Mouse (Mus musculus) bone marrow macrophage, adult 2 months (primary cell): ENCODE data around the gene Cd38.

Experiments
- CTCF ChIP-seq: IDR thresholded peaks from 2 replicates; pipeline ENCODE4 v1.5.1; 2012; ENCODE audit warnings: low read depth, mild to moderate bottlenecking, low read length, moderate library complexity
- POLR2A ChIP-seq: IDR thresholded peaks from 2 replicates; pipeline ENCODE4 v1.6.1; 2012; ENCODE audit warnings: mild to moderate bottlenecking, low read depth, low read length, borderline replicate concordance

DNA sequence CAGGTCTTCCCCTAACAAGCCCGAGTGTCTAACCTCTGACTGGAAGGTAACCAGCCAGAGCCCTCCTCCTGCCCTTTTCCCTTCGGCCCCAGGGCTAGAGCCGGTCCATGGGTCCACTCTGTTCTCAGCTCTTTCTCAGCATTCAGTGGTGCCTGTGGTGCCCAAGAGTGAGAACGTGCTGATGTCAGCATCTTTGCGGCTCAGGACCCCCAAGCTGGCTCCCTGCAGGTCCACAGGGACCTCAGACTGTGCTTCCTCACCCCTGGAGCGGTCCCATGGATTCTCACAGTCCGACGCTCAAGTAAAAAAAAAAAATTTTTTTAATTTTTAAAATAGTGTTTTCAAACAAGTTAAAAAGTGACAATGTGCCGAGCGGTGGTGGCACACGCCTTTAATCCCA lies 53.5 kb downstream of the Cd38 start:
- no peak for TF ChIP-seq POLR2A
- TF ChIP-seq CTCF = no peak
